Mouse (Mus musculus) olfactory bulb, adult 2 months (tissue): Measurements from ENCODE around the gene Dglucy.

Experiments used
- CTCF ChIP-seq: fragments of 200-500 bp; IDR thresholded peaks from 2 replicates; pipeline ENCODE4 v1.5.1; 2012; ENCODE audit warnings: low read depth, mild to moderate bottlenecking, low read length, moderate library complexity; ENCODE audit not compliant: insufficient read depth
- POLR2A ChIP-seq: fragments of 200-500 bp; IDR thresholded peaks from 2 replicates; pipeline ENCODE4 v1.6.1; 2012; ENCODE audit warnings: mild to moderate bottlenecking, low read depth, low read length, moderate library complexity; ENCODE audit not compliant: insufficient read depth

- TF ChIP-seq CTCF = no peak
- TF ChIP-seq POLR2A = no peak
Measured at GRCm38 (mm10) chr12:100865072-100865471, 86.2 kb downstream of the Dglucy start.
